Mouse (Mus musculus): Measurements from ENCODE around the gene Ankle1. TPM values are rescaled to one million over a fixed set of nuclear protein-coding genes. Genes with fewer than 3 reads are reported as not detected.
A peak's percentile ranks its signal among the peaks of the same experiment; 100 is the strongest.
"Not testable (repeated sequence)": the region's sequence is repeated elsewhere in the genome, so short reads cannot be mapped to it uniquely, and the experiment has no call there.

Gene Ankle1
- total RNA-seq, 2 experiments from 2014 or later = 0.28 to 0.41 TPM

DNA sequence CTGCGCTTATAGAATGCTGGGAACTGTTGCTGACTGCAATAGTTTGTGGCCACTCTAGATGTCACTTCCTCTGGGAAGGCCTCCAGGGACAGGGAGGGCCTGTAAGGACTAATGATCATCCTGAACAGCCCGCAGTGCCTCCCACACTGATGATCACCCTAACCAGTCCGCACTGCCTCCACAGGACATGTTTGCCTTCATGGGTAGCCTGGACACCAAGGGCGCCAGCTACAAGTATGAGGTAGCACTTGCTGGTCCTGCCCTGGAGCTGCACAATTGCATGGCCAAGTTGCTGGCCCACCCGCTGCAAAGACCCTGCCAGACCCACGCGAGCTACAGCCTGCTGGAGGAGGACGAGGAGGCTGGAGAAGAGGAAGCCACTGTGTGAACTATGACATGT, 1.8 kb upstream of the Ankle1 start:
- intact Hi-C loops (cut with DNase I) = no loop called here
- DNase-seq (ENCODE audit: low spot score in 2 of 2) = no peak

DNA sequence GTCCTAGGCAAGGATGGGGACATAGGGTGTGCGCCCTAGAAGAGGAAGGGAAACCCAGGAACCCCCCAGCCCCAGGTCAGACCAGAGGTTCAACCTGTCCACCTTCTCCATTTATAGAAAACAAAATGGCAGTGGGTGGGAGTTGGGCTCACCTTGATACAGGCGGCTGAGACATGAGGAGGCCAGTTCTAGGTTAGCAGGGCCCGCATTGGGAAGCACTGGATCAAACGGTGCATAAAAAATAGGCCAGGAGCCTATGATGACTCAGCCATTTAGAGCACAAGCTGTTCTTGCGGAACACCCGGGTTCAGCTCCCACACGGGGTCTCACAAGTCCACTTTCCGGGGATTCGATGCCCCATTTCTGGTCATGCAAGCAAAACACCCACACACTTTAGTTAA, 859 bp upstream of the Ankle1 start:
- no peak for DNase-seq (ENCODE audit: low spot score in 2 of 2)
- intact Hi-C loops (cut with DNase I) = no loop called here

DNA sequence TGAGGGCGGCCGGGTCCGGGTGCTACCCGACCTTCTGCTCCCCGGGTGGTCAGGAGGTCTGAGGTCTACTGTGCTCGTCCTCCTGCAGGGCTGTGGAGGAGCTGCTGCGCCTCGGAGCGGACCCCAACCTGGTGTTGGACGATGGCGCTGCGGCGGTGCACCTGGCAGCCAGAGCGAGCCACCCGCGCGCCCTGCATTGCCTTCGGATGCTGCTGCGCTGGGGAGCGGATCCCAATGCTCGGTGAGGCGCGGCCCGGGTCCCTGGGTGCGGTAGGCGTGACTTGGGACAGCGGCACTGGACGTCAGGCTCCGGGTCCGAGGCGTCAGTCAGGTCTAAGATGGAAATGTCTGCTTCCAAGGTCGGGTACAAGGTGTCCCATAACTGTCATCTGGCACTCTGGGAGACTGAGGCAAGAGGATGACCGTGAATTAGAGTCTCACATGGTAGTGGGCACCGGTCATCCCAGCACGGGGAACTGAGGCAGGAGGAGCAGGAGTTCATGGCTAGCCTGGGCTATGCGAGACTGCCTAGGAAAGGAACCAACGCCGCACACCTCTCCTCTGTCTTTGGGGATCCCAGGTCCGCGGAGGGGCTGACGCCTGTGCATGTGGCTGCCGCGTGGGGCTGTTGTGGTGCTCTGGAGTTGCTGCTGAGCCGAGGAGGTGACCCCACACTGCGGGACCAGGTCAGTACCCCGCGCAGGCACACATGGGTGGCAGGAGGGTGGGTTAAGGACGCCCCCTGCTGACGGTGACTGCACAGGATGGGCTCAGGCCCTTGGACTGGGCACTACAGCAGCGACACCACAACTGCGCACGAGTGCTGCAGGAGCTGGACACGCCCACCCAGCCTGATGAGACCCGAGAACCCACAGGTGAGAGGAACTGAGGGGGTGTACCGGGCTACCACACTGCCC, 547 bp downstream of the Ankle1 start:
- DNase-seq (ENCODE audit: low spot score in 2 of 2) = no peak
- intact Hi-C loops (cut with DNase I) = no loop called here

DNA sequence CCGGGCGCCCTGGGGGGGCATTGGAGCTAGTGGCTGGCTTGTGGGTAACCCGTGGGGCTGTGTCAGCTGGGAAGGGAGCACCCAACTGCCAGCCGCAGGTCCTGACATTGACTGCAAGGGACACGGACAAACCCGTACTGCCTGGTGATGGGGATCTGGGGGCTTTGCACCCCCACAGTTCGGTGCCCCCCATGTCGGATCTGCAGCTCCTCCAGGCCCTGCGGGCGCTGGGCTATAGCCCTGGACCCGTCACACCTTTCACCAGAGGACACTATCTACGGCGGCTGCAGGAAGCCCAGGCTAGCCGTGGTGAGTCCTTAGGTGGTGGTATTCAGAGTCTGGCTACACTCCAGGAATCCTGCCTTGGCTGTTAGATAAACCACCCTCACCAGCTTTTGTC, 1.6 kb downstream of the Ankle1 start:
- DNase-seq (ENCODE audit: low spot score in 2 of 2) = no peak
- intact Hi-C loops (cut with DNase I) = no loop called here

DNA sequence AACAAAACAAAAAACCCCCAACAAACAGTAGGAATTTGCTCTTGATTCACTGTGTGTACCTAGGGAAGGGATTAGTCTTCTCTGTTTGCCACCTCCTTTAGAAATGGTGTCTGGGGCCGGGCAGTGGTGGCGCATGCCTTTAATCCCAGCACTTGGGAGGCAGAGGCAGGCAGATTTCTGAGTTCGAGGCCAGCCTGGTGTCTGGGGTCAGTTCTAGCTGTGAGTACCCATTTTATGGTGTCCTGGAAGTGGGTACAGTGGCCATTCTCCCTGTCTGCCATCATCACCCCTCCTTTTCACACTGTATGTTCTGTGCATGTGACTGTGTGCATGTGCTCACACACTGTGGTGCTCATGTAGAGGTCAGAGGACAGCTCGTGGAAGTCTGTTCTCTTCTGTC, 2.4 kb downstream of the Ankle1 start:
- intact Hi-C loops (cut with DNase I) = no loop called here
- DNase-seq (ENCODE audit: low spot score in 2 of 2) = no peak

DNA sequence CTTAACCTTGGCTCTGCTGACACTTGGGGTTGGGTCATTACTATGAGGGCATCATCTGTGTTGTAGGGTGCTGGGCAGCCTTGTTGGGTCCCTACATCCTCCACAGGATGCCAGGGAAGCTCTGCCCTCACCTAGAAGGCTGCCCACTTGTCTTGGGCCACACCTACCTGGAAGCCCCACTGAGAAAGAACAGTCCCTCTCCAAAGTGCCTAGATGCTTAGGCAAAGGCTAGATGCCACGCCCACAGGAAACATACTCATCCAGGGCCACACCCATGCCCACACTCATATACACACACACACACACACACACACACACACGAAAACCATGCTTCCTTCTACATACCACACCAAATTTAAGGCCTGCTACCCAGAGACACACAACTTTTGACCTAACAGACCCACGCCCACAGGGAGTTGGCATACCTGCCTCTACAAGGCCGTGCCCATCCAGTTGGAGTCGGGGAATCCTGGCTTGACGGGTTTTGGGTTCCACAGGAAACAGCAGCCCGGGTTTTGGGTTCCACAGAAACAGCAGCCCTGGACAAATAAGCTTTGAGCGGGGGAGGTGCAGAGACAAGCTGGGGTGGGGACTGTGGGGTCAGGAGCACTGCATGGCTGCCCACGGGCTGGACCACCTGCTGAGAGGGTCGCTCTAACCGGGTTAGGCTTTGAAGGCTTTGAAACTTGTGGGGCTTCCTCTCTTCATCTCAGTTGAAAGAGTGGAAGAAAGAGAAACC, 5.9 kb downstream of the Ankle1 start:
- DNase-seq (ENCODE audit: low spot score in 2 of 2) = no peak
- intact Hi-C loops (cut with DNase I) = no loop called here

DNA sequence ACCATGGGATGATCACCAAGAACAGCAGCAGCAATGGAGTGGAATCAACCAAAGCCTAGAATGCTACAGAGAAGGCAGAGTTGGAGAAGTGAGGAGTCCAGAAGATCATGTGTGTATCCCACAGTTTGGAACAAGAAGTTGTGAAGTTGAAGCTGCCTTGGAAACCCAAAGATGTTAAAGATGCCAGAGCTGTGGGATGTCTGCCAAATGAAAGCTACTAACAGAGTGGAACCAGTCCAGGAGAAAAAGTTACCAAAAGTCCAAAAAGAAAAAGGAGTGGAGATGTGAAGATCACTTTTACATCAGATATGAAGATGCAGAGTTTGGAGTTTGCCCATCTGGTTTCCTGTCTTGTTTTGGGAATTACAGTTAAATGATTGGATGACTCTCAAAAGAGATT, 16.3 kb downstream of the Ankle1 start:
- intact Hi-C loops (cut with DNase I) = no loop called here

DNA sequence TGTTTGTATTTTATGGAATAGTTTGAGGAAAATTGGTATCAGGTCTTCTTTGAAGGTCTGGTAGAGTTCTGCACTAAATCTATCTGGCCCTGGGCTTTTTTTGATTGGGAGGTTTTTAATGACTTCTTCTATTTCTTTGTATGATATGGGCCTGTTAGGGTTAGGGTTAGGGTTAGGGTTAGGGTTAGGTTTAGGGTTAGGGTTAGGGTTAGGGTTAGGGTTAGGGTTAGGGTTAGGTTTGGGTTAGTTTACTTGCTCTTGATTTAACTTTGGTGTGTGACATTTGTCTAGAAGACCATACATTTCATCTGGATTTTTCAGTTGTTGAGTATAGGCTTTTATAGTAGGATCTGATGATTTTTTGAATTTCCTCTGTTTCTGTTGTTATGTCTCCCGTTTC, 27.1 kb downstream of the Ankle1 start:
- DNase-seq (ENCODE audit: low spot score in 2 of 2); intact Hi-C loops (cut with DNase I): not testable (repeated sequence)

More for the DNA sequence above, 16.3 kb downstream of the Ankle1 start:
- DNase-seq (ENCODE audit: low spot score in 2 of 2) = no peak

DNA sequence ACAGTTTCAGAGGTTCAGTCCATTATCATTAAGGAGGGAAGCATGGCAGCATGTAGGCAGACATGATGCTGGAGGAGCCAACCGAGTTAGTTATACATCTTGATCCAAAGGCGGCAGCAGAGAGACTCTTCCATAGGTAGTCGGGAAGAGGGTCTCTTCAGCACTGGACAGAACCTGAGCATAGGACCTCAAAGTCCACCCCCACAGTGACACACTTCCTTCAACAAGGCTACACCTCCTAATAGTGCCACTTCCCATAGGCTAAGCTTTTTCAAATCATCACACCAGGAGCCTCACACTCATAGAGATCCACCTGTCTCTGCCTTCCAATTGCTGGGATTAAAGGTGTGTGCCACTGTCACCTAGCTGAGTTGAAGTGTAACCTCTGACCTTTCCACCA, 31.2 kb downstream of the Ankle1 start:
- no peak for DNase-seq (ENCODE audit: low spot score in 2 of 2)
- intact Hi-C loops (cut with DNase I) = no loop called here

DNA sequence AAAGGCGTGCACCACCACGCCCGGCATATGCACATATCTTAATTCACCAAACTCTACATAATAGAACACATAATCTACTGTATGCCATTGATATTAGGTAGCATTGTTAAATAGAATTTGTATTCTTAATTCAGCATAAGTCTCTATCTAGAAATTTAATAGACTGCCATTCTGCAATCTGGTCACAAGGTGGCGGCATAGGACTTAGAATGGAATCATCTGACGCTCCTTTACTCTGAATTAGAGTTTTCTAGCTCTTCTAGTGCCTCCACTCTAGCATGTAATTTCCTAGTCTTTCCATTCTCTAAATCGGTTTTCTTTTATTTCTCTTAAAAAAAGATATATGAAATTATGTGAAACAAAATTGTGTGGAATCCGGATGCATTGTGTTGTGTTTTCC, 35.6 kb downstream of the Ankle1 start:
- peak in 1 of 2 experiments; percentile 49 for DNase-seq (ENCODE audit: low spot score in 2 of 2)
- intact Hi-C loops (cut with DNase I) = loop anchor here (2.0 to 5.0 kb wide), 2 partner anchors 79 to 156 kb away; partner anchors contain the start of gene Fam129c

DNA sequence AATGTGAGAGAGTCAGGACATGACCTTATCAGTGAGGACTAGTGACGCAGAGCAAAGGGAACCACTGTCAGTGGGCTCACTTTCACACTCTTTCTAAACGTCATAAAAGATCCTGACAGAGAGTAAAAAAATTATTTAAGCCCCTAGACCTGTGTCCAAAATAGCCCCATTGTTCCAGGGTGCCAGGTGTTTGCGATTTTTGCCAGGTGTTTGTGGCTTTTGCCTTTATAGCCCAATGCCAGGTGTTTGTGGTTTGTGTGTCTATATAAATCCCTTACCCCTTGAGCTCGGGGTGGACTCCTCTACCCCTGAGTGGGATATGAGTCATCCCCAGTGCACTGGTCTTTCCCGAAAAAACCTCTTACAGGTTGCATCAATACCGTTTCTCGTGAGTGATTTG, 39.3 kb downstream of the Ankle1 start:
- DNase-seq (ENCODE audit: low spot score in 2 of 2) = no peak
- intact Hi-C loops (cut with DNase I) = loop anchor here (2.0 kb wide), 1 partner anchor 16 kb away; no protein-coding TSS in a partner anchor

DNA sequence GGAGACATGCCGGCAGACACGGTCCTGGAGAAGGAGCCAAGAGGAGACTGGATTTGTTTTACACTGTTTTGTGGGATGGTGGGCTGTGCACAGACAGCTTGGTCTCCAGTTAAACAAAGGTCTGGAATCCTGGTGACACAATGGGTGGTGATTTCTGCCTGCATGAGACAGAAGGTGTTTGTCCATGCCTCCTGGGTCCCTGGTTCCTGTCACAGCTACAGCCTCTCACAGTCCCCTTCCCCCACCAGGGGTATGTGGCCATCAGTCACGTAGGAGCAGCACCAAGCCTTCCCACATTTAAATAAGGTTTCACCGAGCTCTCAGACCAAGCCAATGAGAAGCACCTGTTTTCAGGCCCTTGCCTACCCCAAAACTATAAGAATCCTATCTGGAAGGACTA, 45.5 kb downstream of the Ankle1 start:
- DNase-seq (ENCODE audit: low spot score in 2 of 2) = no peak
- intact Hi-C loops (cut with DNase I) = no loop called here

DNA sequence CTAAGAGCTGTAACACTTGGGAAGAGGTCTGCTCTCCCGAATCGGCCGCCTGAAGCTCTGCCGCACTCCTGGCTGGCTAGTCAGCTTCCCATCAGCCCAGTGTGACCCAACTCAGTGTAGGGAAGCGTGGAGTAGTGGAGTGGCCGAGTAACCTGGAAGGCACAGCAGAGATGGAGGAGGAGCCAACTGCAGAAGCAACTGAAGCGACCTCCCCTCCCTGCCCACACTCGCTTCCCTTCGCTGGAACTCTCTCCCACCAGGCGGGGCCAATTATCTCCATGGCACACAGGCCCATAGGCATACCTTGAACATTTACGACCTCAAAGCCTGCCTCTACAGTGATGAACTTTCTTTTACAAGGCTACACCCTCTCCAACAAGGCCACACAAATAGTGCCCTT, 46.0 kb downstream of the Ankle1 start:
- intact Hi-C loops (cut with DNase I) = no loop called here
- DNase-seq (ENCODE audit: low spot score in 2 of 2) = no peak

DNA sequence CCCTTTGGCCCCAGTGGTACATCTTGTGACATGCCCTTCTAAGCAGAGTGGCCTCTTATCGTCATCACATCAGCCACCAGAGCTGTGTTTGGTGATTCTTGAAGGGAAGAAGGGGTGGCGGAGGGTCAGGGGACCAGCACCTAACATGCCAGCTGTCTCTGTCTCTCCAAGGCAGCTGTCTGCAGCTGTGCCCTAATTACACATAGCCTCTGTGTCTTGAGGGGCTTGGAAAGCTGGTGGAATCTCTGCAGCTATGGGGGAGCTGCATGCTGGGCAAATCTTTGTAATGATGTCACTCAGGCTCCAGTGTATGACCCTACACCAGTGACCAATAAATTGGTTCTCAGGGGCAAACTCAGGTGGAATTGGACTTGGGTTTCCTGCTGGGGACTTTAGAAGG, 46.9 kb downstream of the Ankle1 start:
- intact Hi-C loops (cut with DNase I) = no loop called here
- DNase-seq (ENCODE audit: low spot score in 2 of 2) = no peak

DNA sequence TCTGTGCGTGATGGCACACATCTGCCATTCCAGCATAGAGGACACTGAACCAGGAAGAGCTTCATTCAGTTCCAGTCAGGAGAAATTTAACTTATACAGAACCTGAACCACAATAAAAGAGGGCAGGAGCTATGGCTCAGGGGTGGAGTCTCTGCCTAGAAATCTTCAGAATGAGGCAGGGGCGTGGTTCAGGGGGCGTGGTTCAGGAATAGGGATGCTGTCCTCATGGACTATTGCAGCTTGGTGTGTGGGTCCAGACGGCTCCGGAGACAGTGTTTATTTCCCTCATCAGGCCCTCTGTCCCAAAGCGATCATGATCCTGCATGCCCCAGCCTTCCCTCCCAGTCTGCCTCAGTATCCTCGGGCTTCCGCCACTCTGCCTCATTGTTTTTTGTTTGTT, 48.9 kb downstream of the Ankle1 start:
- intact Hi-C loops (cut with DNase I) = no loop called here
- no peak for DNase-seq (ENCODE audit: low spot score in 2 of 2)

DNA sequence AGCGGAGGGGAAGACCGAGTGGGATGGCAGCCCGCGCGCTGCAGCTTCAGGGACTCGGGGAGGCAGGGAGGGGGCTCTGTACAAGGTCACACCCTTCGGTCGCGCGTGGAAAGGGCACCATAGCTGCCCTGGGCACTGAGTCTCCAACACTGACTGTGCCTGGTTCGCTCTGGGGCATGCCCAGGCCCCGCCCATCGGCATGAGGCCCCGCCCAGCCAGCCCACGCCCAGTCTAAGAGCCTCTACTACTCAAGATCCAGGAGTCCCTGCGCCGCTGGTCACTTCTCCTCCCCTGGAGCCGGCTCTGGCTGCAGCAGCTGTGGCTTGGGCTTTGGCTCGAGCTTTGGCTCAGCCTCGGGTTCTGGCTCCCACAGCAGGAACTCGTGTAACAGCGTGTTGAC, 51.1 kb downstream of the Ankle1 start:
- no peak for DNase-seq (ENCODE audit: low spot score in 2 of 2)
- intact Hi-C loops (cut with DNase I) = no loop called here

DNA sequence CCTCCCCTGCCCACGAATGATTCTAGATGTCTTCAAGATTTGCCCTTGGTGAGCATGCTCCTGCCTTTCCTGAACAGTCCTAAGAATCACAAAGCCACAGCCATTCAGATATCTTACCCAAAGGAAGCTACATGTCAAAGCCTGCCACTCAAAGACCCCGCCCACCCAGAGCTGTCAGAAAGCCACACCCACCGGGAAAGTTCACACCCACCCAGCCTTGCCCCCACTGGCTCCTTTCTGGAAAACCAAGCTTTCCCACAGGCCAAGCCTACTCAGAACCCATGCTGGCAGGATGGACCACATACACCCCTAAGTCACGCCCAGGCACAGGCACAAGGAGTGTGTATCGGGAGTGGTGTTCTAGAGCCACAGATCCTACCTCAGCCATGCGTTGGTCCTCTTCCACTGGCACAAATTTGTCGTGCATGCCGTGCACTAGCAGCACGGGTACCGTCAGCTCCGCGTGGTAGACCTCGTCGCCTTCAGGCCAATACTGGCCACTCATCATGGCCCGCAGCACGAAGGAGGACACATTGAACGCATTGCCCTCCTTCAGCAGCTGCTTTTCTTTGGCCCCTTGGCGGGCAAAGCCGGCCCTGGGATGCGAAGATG, 52.0 kb downstream of the Ankle1 start:
- DNase-seq (ENCODE audit: low spot score in 2 of 2) = no peak
- intact Hi-C loops (cut with DNase I) = no loop called here
